Mouse (Mus musculus) mature B cell (primary cell): Measurements from ENCODE around the gene Cep112.

Source experiments
- in situ Hi-C: fragments of 300-500 bp; cut with MboI; formaldehyde crosslinking; loops from 2 replicates; pipeline ENCODE4 v1.14.3; 2019

Cep112 gene

GRCm38 (mm10) chr11:108443893-108444563 is 19.0 kb downstream of the Cep112 start:
- in situ Hi-C loops = no loop called here

DNA sequence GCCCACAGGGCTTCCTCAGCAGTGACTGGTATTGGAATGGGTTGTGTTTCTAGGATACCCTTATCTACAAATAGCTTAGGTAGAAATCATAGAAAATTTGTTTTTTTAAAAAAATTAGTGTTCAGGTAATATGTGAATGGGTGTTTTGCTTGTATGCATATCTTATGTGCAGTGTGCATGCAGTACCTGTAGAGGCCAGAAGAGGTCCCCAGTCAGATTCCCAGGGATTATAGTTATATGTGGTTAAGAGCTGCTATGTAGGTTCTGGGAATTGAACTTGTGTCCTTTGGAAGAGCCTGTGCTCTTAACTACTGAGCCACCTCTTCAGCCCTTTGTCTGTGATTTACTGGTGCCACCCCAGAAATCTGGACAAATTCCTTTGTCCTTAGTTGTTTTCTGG is 22.2 kb downstream of the Cep112 start:
- in situ Hi-C loops = no loop called here

DNA sequence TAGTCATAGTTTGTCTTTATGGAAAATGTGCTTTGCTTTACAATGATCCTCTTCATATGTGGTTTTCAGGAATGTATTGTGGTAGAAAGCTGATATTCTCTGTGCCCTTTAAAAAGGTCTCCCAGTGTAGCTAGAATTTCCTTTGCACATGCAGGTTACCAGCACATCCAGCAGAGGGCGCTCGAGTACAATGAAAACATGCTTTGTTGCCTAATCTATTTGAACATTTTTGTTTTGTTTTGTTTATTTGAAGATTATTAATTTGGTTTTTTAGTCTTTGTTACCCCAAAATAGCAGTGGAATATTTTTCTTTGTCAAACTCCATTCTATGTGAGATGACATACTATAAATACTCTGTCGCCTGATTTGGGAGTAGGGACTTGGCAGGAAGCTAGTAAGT is 24.8 kb downstream of the Cep112 start:
- in situ Hi-C loops = no loop called here

DNA sequence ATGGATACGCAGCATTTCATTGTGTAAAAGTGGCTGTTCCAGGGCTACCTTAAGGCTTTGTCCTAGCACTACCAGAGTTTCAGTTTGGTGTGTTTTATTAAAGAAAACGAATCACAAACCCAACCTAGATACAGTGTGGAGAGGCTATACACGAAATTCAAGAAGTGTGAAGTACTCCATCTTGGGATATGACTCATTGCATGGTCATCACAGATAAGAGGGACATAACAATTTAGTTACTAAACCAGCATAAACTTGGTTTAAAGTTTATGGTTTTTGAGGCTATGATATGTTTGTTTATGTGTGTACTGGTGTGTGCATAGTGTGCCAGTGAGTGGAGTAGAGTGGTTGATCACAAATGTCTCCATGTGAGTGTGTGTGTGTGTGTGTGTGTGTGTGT is 34.6 kb downstream of the Cep112 start:
- in situ Hi-C loops = no loop called here

- in situ Hi-C loops = no loop called here
Measured at GRCm38 (mm10) chr11:108464138-108464537, 39.1 kb downstream of the Cep112 start.

- in situ Hi-C loops = no loop called here
Measured at GRCm38 (mm10) chr11:108464715-108465301, 39.8 kb downstream of the Cep112 start.

DNA sequence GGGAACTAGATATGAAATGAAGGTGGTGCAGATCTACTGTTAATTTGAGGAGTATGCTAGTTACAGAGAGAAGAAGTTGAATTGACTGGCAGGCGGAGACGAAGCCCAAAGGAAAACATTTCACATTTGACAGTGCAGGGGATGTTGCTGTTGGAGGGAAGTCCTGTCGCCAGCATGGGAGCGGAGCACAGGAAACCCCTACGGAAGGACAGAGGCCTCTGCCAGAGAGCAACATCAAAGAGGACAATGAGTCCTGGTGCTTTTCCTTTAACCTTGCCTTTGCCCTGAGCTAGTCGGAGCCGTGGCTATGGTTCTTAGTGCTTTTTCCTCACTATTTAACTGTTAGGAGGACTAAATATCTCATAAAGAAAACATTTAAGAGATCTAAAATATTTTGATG is 50.7 kb downstream of the Cep112 start:
- in situ Hi-C loops = no loop called here

DNA sequence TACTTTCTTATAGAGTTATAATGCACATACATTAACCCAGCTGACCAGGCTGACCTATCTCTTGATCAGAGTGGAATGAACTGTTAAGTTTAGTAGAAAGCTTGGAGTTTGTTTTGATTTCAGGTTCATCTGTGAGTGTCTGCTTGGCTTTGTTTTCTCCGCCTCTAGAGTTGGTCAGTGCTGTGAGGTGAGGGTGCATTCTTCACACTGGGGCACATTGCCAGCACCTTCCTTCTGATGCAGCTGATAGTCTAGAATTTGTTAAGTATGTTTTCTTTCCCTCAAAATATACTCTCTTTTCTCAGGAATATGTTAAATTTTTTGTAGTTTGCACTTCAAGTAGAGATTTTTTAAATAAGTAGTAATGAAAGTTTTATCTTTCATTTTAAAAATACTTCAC is 51.2 kb downstream of the Cep112 start:
- in situ Hi-C loops = no loop called here

GRCm38 (mm10) chr11:108483976-108484375 is 59.0 kb downstream of the Cep112 start:
- in situ Hi-C loops = no loop called here

DNA sequence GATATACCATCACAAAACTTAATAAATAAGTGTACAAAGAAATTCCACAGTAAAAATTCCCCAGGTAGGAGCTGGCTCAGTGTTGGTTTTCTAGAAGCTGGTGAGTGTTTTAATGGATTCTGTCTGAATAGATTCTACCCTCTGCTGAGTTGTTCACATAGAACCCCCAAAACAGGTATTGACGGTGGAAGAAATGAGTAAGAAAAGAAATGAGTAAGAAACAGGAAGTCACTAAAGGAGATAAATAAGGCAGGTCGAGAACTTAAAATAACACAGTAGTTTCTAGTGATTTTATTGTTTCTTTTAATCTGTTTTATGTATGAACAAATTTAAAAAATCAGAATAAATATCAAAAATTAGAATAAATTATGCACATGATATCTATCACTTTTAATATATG is 63.3 kb downstream of the Cep112 start:
- in situ Hi-C loops = no loop called here

- in situ Hi-C loops = no loop called here
Measured at GRCm38 (mm10) chr11:108489863-108490262, 64.9 kb downstream of the Cep112 start.

DNA sequence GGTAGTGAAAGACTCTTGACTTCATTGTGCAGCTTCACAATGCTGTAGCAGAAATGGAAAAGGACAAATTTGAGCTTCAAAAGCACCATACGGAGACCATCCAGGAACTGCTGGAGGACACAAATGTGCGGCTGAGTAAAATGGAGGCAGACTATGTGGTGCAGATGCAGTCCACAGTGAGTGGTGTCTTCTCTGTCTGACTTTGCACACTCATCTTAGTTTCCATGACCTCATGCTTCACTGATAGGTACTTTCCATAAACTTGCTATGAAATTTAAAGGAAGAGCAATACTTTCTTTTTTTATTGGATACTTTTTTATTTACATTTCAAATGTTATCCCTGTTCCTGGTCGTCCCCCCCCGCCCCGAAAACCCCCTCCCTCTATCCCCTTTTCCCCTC is 83.2 kb downstream of the Cep112 start:
- in situ Hi-C loops = no loop called here

- in situ Hi-C loops = no loop called here
Measured at GRCm38 (mm10) chr11:108527725-108528363, 102.9 kb downstream of the Cep112 start.

DNA sequence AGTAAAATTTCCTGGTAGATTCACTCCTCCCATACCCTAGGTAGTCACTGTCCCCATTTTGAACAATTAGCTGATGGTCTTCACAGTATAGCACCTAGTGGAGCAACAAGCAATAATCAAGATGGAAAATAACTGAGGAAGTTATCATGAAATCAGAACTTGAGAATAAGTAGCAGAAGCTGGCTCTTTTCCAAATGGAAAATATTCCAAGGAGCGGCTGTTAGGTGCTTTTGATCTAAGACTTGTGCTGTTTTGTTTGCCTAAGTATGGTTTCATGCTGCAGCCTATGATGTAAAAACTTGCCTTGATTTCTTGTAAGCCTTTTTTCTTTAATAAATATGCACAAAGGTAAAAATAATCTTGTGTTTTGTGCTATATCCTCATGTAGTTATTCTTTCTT is 107.9 kb downstream of the Cep112 start:
- in situ Hi-C loops = no loop called here

GRCm38 (mm10) chr11:108534014-108534413 is 109.0 kb downstream of the Cep112 start:
- in situ Hi-C loops = no loop called here

GRCm38 (mm10) chr11:108552997-108553622 is 128.1 kb downstream of the Cep112 start:
- in situ Hi-C loops = no loop called here

DNA sequence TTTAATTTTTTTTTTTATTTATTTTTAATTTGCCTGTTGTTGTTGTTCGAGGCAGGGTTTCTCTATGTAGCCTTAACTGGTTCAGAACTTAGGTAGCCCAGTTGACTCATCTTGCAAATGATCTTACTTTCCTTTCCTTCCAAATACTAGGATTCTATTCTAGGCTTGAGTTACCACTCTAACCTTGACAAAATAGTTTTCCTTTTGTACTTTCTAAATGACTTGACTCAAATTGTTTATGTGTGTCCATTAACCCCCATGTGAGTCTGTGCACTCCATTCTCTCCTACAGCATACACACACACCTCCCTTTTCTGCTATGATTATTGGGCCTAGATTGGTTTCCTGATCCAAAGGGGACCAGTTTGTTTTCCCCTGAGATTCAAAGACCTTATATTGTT is 128.9 kb downstream of the Cep112 start:
- in situ Hi-C loops = no loop called here

GRCm38 (mm10) chr11:108558544-108558943 is 133.6 kb downstream of the Cep112 start:
- in situ Hi-C loops = no loop called here

DNA sequence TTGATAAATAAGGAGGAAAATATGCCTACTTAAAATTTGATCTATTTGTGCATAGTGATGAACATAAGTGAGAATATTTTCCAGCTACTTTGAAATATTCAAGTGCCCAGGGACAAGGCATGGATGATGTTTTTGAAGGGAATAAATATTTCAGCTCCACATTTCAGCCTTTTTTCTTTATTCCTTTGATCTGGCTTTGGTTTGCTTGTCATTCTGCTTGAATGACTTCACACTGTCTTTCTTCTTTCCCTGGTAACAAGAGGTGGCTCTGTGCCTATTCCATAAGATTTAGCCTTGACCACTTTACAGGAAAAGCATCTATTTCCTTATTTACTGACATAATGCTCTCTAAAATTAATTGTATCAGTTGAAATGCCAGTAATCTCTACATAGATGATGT is 134.5 kb downstream of the Cep112 start:
- in situ Hi-C loops = no loop called here

DNA sequence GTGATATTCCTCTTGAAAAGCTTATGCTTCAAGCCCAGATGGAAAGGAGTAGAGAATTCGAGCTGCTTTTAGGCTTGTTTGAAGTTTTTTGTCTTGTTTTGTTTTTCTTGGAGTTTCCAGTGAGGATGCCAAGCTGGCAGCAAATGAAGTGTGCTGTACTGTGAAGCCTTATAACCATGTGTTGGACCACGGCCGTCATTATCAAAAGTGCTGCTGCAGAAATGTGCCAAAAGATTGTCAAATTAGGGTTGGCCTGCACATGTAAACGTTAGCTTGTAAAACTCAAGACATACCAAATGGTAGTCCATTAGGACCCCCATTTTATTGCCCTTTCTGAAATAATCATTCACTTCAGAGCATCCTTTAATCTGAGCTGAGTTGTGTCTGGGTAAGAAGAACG is 137.1 kb downstream of the Cep112 start:
- in situ Hi-C loops = no loop called here

- in situ Hi-C loops = no loop called here
Measured at GRCm38 (mm10) chr11:108586551-108587184, 161.7 kb downstream of the Cep112 start.

- in situ Hi-C loops = no loop called here
Measured at GRCm38 (mm10) chr11:108593207-108593958, 168.4 kb downstream of the Cep112 start.
